Mouse (Mus musculus): ENCODE measurements around the gene Insig2.

Insig2 gene

DNA sequence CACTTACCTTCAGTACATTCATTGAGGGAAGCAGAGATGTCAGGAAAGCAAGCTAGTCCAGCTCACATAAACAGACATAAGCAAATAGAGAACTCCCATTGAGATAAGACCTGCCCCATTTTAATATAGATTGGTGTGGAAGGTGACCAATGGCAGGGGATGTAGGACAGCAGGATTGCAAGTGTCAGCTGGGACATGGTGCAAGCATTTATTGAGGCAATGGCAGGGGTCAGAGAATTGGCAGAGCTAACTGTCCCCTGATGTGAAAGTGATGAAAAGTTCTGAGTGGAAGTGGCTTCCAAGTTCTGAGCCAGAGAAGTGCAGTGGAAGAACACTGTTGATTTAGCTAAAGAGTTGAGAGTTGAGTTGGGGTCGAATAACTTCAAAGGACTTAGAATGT lies at the start of gene Insig2:
Insig2 (minus strand) TSS at position 105 of the 400 bp plus-strand sequence.
- no peak for DNase-seq

DNA sequence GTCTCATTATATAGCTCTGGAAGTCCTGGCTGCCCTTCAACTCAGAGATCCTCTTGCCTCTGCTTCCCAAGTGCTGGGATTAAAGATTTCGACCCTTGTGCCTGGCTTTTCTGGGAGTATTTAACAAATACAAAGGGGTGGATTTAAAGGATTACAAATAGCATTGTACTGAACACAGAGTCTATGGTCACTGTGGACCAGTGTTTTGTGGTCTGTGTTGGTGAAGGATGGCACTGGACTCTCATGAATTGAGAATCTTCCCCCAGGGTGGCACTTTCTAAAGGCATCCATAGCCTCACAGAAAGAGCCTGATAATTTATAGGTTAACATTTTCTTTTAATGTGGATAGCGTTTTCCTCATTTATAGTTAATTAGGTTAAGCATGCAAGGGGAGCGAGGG lies 49.2 kb upstream of the Insig2 start:
- no peak for DNase-seq

DNA sequence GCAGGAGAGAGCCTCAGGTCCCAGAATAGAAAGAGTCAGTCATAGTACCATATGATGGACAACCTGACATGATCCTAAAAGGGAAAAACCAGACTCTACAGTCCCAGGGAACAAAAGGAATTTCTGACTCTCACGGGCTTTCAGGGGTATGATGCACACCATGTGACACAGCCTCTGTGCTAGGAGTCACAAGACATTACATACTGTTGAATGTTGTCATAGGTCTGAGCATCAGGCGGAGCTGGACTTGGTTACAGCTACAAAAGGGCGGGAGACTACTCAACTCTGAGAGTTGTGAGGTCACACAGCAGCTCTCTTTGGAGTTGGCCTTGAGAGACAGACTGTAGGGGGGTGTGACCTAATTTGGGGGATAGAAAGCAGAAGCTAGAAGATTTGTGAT lies 47.6 kb upstream of the Insig2 start:
- DNase-seq = no peak

DNA sequence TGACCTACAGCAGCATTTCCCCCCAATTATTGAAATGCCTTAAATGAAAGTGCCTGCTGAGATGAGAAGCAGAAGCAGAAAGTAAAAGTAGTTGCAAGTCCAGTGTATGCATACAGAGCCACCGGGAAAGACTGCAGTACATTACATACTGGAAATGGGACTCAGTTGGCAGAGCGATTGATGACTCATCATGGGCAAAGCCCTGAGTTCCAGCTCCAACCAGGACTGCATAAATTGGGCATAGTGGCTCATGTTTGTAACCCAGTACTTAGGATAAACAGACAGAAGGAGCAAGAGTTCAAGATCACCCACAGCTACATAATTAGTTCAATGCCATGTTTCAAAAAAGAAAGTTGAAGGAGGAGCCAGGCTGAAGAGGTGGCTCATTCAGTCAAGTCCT lies 45.5 kb upstream of the Insig2 start:
- DNase-seq = no peak

DNA sequence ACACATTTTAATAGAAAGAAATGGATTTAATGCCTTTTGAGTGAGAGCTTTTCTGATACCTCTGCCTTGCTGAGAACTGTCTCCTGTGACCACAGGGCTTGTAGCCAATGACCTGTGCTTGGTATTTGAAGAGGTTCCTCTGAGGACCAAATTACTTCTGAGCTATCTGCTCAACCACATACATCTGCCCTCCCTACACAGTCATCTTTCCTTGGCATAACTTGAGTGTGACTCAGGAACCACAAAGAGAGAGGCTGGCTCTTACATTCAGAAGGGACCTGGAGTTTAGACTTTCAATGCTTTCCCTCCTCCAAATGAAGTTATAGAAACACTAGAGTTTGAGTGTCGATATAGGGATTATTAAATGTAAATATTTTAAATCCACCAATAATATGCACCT lies 45.0 kb upstream of the Insig2 start:
- DNase-seq = no peak

DNA sequence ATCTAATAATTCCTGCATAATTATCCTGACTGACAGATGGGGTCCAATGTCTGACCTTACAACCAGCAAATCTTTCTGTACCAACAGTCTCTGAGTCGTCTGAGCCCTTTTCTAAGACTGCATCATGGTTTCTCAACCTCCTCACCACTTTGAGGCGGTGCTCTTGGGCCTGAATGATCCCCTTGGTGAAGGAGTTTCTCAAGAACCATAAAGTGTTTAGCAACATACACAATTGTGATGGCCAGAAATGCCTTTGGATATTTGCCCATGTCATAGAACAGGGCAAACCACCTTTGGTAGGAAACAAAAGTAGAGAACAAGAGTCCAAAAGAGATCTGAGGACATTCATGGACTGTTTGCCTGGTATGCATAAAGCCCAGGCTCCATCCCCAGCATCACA lies 41.2 kb upstream of the Insig2 start:
- DNase-seq = no peak

DNA sequence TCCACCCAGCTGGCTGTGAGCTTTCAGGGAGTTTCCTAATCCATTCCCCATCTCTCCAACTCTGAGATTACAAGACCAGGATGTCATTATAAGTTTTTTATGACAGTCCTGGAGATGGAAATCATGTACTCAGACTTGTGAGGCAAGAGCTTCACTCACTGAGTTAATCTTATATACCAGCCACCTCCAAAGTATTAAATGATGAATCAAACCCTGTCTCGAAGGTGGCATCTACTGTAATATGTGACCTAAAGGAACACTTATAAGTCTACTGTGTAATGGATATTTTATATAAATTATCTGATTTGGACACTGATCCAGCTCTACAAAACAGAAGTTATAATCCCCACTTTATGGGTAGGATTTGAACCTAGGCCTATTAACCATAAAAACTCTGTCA lies 40.3 kb upstream of the Insig2 start:
- DNase-seq = no peak

DNA sequence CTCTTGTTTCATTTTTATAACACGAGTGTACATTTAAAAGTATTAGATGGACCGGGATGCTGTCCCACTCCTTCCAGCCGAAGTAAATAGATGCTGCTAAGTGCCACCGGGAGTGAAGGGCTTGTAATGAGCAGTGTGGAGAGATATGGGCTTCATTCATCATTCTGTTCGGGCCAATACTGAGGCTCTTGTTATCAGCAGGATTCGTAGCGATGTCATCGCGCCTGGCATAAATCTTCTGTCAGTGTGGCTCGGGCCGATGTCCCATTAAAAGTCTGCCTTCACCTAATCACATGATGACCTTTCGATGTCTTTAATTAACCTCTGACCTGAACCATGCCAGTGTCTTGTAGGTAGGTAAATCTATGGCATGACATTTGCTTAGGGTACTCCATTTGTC lies 39.1 kb upstream of the Insig2 start:
- DNase-seq = no peak

DNA sequence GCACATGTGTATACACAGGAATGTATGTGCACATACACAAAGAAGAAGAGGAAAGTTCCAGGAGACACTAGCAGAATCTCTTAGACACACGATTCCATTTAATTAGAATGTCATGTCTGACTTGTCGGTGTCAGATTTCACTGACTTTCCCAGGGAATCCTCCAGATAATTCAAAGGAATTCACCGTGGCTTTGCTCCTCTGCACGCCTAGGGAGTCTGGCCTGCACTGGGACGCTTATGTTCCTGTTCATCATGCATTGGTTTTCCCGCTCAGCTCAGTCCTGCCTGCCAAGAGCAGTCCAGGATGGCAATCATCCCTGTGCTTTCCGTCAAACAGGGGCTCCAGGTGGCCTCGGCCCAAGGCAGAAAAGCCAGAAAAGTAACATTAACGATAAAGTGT lies 34.9 kb upstream of the Insig2 start:
- DNase-seq = no peak

DNA sequence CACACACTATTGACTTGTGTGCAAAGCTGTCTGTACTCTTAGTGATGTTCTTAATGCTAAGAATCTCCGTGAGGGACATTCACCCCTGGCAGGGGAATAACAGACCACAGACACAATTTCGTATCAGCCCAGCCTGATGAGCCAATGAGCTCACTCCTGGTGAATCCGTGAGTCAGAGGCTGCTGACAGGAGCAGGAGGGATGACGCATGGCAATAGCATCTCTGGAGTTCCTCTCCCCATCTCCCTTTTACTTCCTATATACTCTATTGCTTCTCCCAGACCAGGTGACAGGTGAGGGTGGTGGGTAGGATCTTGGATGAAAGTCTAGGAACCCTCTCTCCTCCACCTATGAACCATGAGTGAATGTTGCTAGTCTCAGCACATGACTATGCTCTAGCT lies 28.2 kb upstream of the Insig2 start:
- DNase-seq = no peak

DNA sequence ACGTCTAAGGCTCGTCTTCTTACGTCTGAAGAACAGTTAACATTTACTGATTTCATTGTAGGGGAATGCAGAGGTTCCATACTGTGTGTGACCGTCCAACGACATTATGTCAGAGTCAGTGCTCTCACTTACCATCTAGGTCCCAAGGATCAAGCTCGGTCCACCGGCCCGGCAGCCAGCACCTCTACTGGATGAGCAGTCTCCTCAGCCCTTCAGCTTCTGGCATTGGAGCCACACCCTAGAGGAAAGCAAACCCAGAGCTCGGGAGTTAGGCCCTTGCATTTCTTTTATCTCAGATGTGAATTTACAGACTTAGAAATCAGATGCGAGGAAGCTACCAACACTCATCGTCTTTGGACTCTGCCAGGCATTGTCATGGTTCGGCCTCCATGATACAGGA lies 27.3 kb upstream of the Insig2 start:
- DNase-seq = no peak

DNA sequence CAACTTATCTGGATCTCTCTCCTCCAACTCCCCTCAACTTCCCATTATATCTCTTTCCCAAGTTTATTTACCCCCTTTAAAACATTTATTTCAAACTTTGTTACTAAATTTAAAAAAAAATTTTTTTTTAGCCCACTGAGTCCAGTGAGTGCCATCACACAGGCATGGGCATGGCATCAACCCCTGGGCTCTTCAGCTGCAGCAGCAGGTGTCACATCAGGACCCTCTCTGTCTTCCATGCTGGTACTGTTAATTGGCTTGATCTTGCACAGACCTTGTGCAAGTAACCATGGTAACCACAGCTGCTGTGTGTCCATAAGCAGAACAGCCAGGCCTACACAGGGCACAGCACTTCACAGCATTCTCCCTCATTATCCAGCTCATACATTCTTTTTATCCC lies 21.4 kb upstream of the Insig2 start:
- no peak for DNase-seq

DNA sequence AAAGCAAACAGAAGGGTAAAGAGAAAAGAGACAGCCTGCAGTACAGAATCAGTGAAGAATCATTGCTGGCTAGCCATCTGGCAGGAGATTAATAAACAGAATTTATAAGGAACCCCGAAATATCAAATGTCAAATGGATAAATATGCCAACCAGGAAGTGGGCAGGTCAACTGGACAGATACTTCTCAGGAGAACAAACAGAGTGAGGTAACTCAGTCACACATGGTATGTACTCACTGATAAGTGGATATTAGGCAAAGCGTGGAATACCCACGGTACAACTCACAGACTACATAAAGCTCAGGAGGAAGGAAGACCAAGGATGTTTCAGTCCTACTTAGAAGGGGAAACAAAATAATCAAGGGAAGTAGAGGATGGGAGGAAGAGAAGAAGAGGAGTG lies 18.6 kb upstream of the Insig2 start:
- no peak for DNase-seq

DNA sequence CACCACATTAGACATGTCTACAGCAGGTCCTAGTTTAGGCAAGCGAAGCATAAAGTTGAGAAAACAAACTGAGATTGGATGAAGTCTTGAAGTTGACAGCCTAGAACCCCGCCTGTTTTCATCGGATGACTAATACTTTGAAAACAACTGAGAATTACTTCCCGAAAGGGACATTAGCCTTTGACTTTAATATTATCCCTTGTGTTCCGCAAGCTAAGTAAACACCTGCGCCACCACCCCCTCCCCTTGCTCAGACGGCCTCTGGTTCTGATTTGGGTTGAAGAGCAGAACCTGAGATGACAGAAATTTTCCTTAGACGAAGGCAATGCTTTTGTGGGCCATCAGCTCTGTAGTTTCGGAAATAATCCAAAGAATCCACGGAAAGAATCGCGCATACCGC lies 18.2 kb upstream of the Insig2 start:
- DNase-seq = no peak

DNA sequence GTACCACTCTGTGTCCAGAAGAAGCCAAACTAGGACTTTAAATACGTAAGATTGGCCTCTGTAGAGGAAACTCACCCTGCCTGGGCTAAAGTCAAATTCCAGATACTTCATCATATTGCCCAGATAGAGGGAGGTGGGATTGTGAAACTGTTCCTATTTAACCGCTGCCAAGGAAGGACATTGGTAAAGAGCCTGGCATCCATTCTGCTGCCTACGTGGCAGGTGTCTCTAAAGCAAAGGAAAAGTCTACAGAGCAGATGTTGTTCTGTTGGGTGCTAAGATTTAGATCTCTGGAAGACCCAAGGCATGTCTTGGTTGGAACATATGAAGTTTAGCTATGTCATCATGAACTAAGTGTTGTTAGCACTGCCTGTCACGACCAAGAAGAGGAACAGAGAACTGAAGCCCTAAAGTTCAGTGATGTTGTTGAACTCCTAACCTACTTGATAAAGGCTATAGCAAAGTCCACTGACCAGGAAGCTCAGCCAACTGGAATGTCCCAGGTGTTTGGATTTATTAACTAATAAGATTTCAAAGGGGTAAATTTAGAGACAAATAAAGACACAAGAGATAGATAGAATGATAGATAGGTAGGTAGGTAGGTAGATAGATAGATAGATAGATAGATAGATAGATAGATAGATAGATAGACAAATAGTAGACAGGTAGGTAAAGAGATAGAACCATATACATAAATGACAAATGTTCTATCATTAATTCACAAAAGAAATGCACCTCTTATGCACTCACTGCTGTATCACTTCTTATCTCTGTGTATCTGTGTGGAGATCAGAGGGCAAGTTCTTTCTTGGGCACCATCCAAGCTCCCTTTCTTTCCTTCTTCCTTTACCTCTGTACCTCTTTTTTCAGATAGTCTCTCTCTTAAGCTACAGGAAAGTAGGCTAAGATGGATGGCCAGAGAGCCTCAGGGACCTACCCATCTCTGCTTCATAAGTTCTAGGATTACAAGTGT lies 16.8 kb upstream of the Insig2 start:
- DNase-seq = no peak

DNA sequence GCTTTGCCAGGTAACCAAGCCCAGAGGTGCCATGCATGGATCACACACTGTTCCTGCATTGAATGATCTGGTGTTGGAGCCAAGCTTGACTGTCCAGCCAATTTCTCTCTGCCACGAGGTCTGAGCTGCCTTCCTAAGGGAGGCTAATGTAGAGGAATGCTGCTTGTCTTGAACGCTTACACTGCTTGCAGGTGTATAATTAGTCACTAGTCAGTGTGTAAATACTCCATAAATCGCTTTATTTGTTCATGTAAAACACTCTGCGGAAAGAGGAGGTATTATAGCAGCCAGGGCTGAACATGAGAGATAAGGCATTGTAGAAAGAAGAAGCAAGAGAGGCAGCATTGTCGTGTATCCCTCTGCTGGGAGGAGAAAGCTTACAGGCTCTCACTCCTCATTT lies 11.6 kb upstream of the Insig2 start:
- no peak for DNase-seq

DNA sequence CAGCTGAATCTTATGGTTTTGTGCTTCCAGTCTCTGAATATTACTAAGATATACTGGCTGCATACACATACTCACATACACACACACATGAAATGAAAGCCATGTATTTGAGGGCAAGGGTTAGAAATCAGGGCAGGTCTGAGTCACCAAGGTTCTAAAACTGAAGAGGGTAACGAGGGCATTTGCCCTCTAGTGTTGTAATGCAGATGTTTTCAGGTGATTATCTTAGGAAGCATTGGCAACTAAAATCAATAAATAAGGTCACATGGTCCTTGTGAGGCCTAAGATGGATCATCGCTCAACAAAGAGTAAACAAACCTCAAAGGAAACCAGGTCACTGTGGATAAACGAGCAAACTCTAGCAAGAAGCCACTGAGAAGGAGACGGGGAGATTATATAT lies 3.4 kb upstream of the Insig2 start:
- no peak for DNase-seq

DNA sequence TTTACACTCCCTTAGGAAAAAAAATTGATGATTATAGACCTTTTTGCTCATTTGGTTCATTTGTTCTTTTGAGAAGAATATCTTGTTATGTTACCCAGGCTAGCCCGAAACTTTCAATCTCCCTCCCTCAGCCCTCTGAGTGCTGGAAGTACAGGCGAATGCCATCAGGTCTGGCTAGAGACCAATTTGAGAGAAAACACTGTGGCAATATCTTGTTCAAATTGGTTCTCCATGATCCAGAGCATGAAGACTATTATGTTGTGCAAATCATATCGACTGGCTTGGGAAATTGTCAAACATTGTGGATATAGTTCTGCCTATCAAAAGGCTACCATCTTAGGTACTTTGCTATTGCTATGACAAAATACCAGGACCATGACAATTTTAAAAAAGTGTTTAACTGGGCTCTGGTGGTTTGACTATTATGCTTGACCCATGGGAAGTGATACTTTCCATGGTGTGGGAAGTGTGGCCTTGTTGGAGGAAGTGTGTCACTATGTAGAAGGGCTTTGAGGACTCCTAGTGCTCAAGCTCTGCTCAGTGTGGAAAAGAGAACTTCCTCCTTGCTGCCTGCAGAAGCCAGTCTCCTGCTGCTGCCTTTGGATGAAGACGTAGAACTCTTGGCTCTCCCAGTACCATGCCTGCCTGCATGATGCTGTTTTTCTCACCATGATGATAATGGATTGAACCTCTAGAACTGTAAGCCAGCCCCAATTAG lies 1.8 kb upstream of the Insig2 start:
- no peak for DNase-seq

DNA sequence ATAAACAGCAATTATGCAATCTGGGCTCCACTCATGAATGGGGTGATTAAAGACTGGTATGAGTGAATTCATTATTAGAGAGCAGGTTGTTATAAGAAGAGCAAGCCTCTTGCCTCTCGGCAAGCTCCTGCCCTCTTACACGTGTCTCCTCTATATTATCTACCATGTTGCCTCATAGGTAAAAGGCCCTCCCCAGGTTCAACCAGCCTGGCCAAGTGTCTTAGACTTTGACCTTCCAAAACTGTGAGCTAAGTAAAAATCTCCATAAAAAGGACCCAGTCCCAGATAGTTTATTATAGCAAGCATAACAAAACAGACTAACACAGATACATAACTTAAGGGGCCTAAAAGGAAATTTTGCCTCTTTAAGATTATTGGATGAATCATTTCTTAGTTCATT lies 1.8 kb downstream of the Insig2 start:
- DNase-seq = no peak

DNA sequence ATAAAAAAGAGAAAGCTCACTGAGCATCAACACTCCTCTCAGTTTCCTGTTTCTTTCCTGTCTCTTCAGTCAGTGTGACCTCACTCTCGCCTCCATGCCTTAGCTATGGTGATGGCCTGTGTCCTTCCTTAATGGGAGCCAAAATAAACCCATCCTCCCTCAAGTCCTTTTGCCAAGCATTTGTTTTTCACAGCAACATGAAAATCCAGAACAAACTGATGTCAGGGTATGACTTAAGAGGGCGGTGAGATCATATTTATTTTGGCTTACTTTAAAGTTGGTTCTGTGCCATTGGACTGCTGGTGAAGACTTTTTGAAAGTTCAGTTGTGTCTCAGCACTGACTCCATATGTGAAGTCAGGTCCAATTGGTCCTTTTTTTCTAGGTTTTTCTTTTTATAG lies 3.0 kb downstream of the Insig2 start:
- DNase-seq = peak; percentile 6

DNA sequence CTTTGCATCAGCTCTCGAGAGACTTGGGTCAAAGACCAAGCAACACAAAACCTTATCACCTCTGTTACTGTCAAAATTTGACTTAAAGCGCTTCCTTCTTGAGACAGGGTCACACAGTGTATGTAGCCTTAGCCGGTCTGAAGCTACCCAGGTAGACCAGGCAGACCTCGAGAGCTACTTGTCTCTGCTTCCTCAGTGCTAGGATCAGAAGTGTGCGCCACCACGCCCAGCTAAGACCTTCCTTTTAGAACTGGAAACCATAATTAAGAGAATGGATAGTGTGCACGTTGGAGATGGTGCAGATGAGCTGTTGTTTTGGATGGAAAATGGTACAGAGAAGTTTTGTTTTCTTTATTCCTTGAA lies 4.2 kb downstream of the Insig2 start:
- DNase-seq = no peak

DNA sequence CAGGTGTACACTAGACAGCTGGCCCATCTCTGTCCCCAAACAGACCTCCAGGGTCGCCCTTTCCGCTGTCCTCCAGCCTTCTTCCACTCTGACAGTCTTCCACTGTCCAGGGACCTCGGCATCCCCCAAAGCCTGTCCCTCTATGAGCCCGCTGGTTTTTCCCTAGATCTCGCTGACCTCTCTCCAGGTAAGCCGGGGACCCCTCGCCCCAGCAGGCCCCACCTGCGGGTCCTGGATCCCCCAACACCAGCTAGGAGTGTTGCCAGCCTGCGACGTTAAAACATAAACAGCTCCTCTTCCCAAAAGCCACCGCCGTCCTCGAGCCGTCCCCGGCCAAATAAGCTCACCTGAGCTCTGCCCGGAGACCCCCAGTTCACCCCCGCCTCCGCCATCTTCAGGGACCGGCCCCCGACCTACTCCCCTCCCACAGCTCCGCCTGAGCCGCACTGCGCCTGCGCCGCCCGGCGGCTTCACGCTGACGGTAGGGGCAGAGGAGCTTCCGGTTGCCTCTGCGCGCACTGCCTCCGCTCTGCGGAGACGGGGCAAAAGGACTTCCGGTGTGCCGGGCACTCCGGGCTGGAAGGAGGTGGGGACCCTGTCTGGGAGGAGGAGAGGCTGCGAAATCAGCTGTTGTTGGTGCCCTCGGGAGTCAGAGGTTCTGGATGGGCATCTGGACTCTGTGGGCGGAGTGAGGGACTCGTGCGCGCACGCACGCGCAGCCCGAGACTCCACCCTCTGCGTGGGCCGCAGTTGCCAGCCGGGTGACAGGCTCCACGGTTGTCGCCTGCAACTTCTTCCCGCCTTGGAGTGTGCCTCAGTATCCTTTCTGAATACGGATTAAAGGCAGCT lies 4.8 kb downstream of the Insig2 start:
- peak; percentile 92 for DNase-seq

DNA sequence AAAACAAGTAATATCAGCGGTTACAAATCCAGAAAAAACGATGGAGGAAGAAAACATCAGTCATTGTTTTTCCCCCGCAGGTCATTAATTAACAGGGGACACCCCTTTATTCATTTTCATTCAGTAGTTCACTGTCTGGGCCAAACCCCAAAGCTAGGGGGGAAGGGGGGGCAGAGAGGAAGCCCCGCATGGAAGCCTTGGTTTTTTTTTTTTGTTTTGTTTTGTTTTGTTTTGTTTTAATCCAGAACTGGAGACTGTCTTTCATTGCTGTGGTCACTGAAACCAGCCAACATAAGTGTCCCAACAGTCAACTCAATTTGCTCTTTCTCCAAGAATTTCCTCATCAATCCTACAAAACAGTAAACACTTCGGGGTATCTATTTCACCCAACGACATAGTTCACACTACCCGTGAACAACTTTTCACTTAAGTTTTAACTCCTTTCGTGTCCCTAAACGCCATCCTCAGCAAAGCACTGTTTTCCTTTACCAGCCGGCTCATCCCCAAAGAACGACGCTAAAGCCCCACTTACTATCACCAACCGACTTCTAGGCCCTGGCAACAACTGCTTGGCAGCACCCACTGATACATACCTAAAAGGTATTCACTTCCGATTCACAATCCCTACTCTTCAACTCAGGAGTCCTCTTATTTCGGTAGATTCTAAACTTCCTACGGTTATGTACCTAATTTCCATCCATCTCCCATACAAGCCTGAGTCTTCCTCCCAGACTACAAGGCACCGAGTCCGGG lies 5.6 kb downstream of the Insig2 start:
- DNase-seq = no peak

Data from lung, postnatal 14 days (tissue).